Mouse (Mus musculus) liver, embryonic 13.5 days (tissue): Measurements from ENCODE around the gene Igsf3. TPM values are rescaled to one million over a fixed set of nuclear protein-coding genes. Genes with fewer than 3 reads are reported as not detected.
A peak's percentile ranks its signal among the peaks of the same experiment; 100 is the strongest.

ENCODE experiments used
- ATAC-seq: fragments of 200-750 bp; cut with Nextera tagmentation; 2 replicates; pipeline ENCODE4 v1.8.0; 2017; ENCODE audit warnings: low read depth, mild to moderate bottlenecking, moderate number of reproducible peaks, moderate library complexity
- DNase-seq: peaks from one replicate; pipeline ENCODE4 v3.0.0; 2022
- H3K27ac ChIP-seq: fragments of 300-500 bp; sonication (generic); 2 replicates; pipeline ENCODE4 v1.5.1; 2015; ENCODE audit warnings: moderate library complexity, mild to moderate bottlenecking, inconsistent platforms
- H3K27me3 ChIP-seq: fragments of 300-500 bp; sonication (generic); 2 replicates; pipeline ENCODE4 v1.6.1; 2015; ENCODE audit warnings: mild to moderate bottlenecking, inconsistent platforms
- H3K36me3 ChIP-seq: fragments of 300-500 bp; sonication (generic); 2 replicates; pipeline ENCODE4 v1.6.1; 2015; ENCODE audit warnings: mild to moderate bottlenecking, inconsistent platforms
- H3K4me1 ChIP-seq: fragments of 300-500 bp; sonication (generic); replicated peaks from 2 replicates; pipeline ENCODE4 v1.6.1; 2015; ENCODE audit warnings: inconsistent platforms
- H3K4me2 ChIP-seq: fragments of 300-500 bp; sonication (generic); 2 replicates; pipeline ENCODE4 v1.6.1; 2015; ENCODE audit warnings: inconsistent platforms, mild to moderate bottlenecking, moderate library complexity
- H3K4me3 ChIP-seq: fragments of 300-500 bp; sonication (generic); replicated peaks from 2 replicates; pipeline ENCODE4 v1.5.1; 2015; ENCODE audit warnings: mild to moderate bottlenecking, inconsistent platforms
- H3K9ac ChIP-seq: fragments of 300-500 bp; sonication (generic); 2 replicates; pipeline ENCODE4 v1.6.1; 2015; ENCODE audit warnings: mild to moderate bottlenecking, inconsistent platforms
- H3K9me3 ChIP-seq: fragments of 300-500 bp; sonication (generic); replicated peaks from 2 replicates; pipeline ENCODE4 v1.6.1; 2016; ENCODE audit warnings: inconsistent platforms
- WGBS: fragments of 180-500 bp; shearing (Covaris S2); methylation state at CpG from one replicate; pipeline ENCODE4 v1.1.7; 2015; ENCODE audit not compliant: insufficient replicate concordance; 5-methylcytosine and 5-hydroxymethylcytosine counted together
- polyA plus RNA-seq: library from polyadenylated mRNA; unstranded; fragments of >200 nt; fragmentation: Nextera tagmentation; extraction: Ambion mirVana; gene quantifications from 2 replicates; pipeline ENCODE4 v1.2.1, GENCODE M21; 2015

Igsf3 gene
- polyA plus RNA-seq, 1 experiment from 2014 or later, result 6.4 TPM

- DNase-seq (no peak), ATAC-seq (peak; percentile 37)
- Histone ChIP-seq H3K9ac (peak overlapping the region; percentile 84), H3K36me3 (no peaks in the 10 kb centered on the region), H3K4me1 (peaks cover 92% of the 10 kb centered on the region), H3K27me3 (no peaks in the 10 kb centered on the region), H3K4me3 (peak overlapping the region; percentile 80), H3K27ac (peak overlapping the region; percentile 78), H3K9me3 (no peaks in the 10 kb centered on the region), H3K4me2 (peak overlapping the region; percentile 99)
- WGBS, result under 1% methylated on average over 62 of the region's 62 CpGs
Observed at GRCm38 (mm10) chr3:101377256-101378024, 557 bp downstream of the Igsf3 start.

DNA sequence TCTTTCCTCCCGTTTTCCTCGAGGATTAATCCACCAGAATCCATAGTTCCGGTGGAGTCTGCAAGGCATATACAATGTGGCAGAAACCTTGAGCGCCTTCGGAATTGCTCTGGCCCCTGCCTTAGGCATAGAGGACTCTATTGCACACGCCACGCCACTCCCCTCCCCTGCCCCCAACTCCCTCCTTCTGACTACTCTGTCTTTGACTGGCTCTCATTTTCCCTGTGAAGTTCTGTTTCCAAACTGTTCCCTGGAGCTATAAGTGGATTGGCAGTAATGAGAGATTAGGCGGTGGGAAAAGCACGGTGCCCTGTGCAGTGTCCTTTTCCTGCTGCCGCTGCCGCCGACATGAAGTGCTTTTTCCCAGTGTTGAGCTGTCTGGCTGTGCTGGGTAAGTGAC is 1.2 kb downstream of the Igsf3 start:
- DNase-seq (no peak), ATAC-seq (no peak)
- H3K27me3 ChIP-seq, result no peaks in the 10 kb centered on the region
- peak overlapping the region; percentile 48 for H3K27ac ChIP-seq
- H3K36me3 ChIP-seq, result no peaks in the 10 kb centered on the region
- peak overlapping the region; percentile 80 for H3K4me3 ChIP-seq
- peaks cover 85% of the 10 kb centered on the region for H3K4me1 ChIP-seq
- no peaks in the 10 kb centered on the region for H3K9me3 ChIP-seq
- WGBS, result 3% methylated on average over 12 of the region's 12 CpGs
- H3K9ac ChIP-seq, result peak overlapping the region; percentile 84
- H3K4me2 ChIP-seq, result peak overlapping the region; percentile 99

- Histone ChIP-seq H3K9ac (no peak overlapping the region), H3K27me3 (no peaks in the 10 kb centered on the region), H3K4me1 (peaks cover 68% of the 10 kb centered on the region), H3K4me3 (no peak overlapping the region), H3K36me3 (no peaks in the 10 kb centered on the region), H3K9me3 (no peaks in the 10 kb centered on the region), H3K27ac (no peak overlapping the region), H3K4me2 (no peak overlapping the region)
- no peak for DNase-seq
- no peak for ATAC-seq
- WGBS, result 66% methylated on average over 4 of the region's 4 CpGs
Observed at GRCm38 (mm10) chr3:101379789-101380188, 2.9 kb downstream of the Igsf3 start.

GRCm38 (mm10) chr3:101381691-101382090 is 4.8 kb downstream of the Igsf3 start:
- no peaks in the 10 kb centered on the region for H3K36me3 ChIP-seq
- no peaks in the 10 kb centered on the region for H3K9me3 ChIP-seq
- no peak overlapping the region for H3K4me3 ChIP-seq
- H3K4me1 ChIP-seq, result peaks cover 56% of the 10 kb centered on the region
- H3K9ac ChIP-seq, result no peak overlapping the region
- no peaks in the 10 kb centered on the region for H3K27me3 ChIP-seq
- DNase-seq, result no peak
- H3K4me2 ChIP-seq, result no peak overlapping the region
- ATAC-seq, result no peak
- 80% methylated on average over 5 of the region's 5 CpGs for WGBS
- no peak overlapping the region for H3K27ac ChIP-seq

- Histone ChIP-seq H3K27me3 (no peaks in the 10 kb centered on the region), H3K27ac (no peak overlapping the region), H3K9me3 (no peaks in the 10 kb centered on the region), H3K9ac (no peak overlapping the region), H3K36me3 (no peaks in the 10 kb centered on the region), H3K4me3 (no peak overlapping the region), H3K4me2 (no peak overlapping the region), H3K4me1 (peaks cover 48% of the 10 kb centered on the region)
- WGBS, result 80% methylated on average over 4 of the region's 4 CpGs
- ATAC-seq, result no peak
- no peak for DNase-seq
Observed at GRCm38 (mm10) chr3:101382751-101383150, 5.9 kb downstream of the Igsf3 start.

GRCm38 (mm10) chr3:101386430-101387016 is 9.6 kb downstream of the Igsf3 start:
- H3K27ac ChIP-seq, result no peak overlapping the region
- ATAC-seq (no peak), DNase-seq (no peak)
- H3K27me3 ChIP-seq, result no peaks in the 10 kb centered on the region
- WGBS, result 55% methylated on average over 8 of the region's 8 CpGs
- no peak overlapping the region for H3K4me3 ChIP-seq
- peaks cover 25% of the 10 kb centered on the region for H3K4me1 ChIP-seq
- H3K9ac ChIP-seq, result no peak overlapping the region
- H3K9me3 ChIP-seq, result no peaks in the 10 kb centered on the region
- no peak overlapping the region for H3K4me2 ChIP-seq
- no peaks in the 10 kb centered on the region for H3K36me3 ChIP-seq

DNA sequence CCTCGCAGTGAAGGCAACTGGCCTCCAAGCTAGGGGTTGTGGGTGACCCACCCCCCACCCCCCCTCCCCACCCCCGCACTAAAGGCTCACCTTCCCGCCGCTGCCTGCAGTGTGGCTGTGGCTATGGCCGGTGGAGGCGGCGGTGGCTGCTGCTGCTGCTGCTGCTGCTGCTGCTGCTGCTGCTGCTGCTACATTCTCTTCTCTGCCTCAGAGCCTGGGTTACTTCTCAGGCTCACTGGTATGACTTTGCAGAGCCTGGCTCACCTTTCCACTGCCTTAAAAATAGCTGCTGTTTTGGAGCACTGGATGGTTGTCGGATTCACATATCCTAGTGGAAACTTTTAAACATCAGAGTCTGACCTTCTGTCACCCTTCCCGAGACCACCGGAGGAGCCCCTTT is 11.0 kb downstream of the Igsf3 start:
- no peak overlapping the region for H3K4me2 ChIP-seq
- DNase-seq (no peak), ATAC-seq (no peak)
- no peaks in the 10 kb centered on the region for H3K36me3 ChIP-seq
- H3K4me1 ChIP-seq, result peaks cover 21% of the 10 kb centered on the region
- WGBS, result 22% methylated on average over 10 of the region's 10 CpGs
- no peak overlapping the region for H3K4me3 ChIP-seq
- no peak overlapping the region for H3K27ac ChIP-seq
- H3K9me3 ChIP-seq, result no peaks in the 10 kb centered on the region
- no peak overlapping the region for H3K9ac ChIP-seq
- H3K27me3 ChIP-seq, result no peaks in the 10 kb centered on the region

DNA sequence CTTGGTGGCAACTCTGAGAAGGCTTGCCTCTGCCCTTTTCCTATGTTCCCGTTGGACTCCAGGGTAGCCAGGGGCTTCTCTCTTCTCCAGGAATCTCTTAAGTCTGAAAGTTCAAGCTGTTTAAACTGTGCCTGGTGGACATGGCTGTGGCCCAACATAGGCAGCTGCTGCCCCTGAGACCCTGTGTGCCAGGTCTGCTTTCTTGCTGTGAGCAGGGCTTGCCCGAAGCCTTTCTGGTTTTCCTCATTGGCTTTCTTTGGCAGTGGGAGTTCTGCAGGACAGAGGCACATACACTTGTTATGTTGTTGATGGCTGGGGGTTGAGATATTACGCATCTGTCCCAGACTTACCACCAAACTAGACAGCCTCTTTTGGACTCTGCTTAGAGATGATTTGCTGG is 12.7 kb downstream of the Igsf3 start:
- DNase-seq (no peak), ATAC-seq (no peak)
- peaks cover 21% of the 10 kb centered on the region for H3K4me1 ChIP-seq
- H3K36me3 ChIP-seq, result no peaks in the 10 kb centered on the region
- H3K9me3 ChIP-seq, result no peaks in the 10 kb centered on the region
- no peak overlapping the region for H3K27ac ChIP-seq
- H3K4me2 ChIP-seq, result no peak overlapping the region
- no peaks in the 10 kb centered on the region for H3K27me3 ChIP-seq
- no peak overlapping the region for H3K9ac ChIP-seq
- H3K4me3 ChIP-seq, result no peak overlapping the region
- WGBS, result 74% methylated on average over 3 of the region's 3 CpGs

DNA sequence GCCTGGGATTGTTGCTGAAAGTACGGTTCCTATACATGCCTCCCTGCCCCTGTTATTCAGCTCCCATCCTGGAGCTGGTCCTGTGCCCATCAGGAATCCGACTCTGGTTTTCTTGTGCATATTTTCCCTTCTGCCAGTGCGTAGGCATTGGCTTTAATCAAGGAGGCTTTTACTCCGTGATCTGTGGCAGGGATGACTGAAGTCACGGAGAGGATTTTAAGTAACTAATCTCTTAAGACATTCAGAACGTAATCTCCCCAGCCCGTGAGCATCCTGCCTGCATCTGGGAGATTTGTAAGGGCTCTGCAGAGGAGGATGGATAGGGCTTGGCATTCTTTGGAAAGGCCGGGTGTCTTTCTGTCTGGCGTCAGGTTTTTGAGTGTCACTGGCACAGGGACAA is 13.6 kb downstream of the Igsf3 start:
- Histone ChIP-seq H3K4me2 (no peak overlapping the region), H3K4me1 (peaks cover 23% of the 10 kb centered on the region), H3K4me3 (no peak overlapping the region), H3K36me3 (no peaks in the 10 kb centered on the region), H3K27ac (no peak overlapping the region), H3K9ac (no peak overlapping the region), H3K9me3 (no peaks in the 10 kb centered on the region), H3K27me3 (no peaks in the 10 kb centered on the region)
- ATAC-seq, result no peak
- no peak for DNase-seq
- 71% methylated on average over 9 of the region's 9 CpGs for WGBS

- no peak for ATAC-seq
- H3K4me2 ChIP-seq, result no peak overlapping the region
- H3K9me3 ChIP-seq, result no peaks in the 10 kb centered on the region
- no peak overlapping the region for H3K27ac ChIP-seq
- H3K9ac ChIP-seq, result no peak overlapping the region
- H3K4me3 ChIP-seq, result no peak overlapping the region
- no peaks in the 10 kb centered on the region for H3K27me3 ChIP-seq
- no peak for DNase-seq
- 84% methylated on average over 6 of the region's 6 CpGs for WGBS
- no peaks in the 10 kb centered on the region for H3K36me3 ChIP-seq
- peaks cover 28% of the 10 kb centered on the region for H3K4me1 ChIP-seq
Observed at GRCm38 (mm10) chr3:101391991-101392390, 15.1 kb downstream of the Igsf3 start.

GRCm38 (mm10) chr3:101393103-101393644 is 16.3 kb downstream of the Igsf3 start:
- 72% methylated on average over 6 of the region's 6 CpGs for WGBS
- no peak for DNase-seq

More at GRCm38 (mm10) chr3:101393103-101393644, 16.3 kb downstream of the Igsf3 start:
- no peak for ATAC-seq
- H3K4me1 ChIP-seq, result peaks cover 32% of the 10 kb centered on the region
- no peaks in the 10 kb centered on the region for H3K36me3 ChIP-seq
- no peak overlapping the region for H3K4me3 ChIP-seq
- H3K27ac ChIP-seq, result no peak overlapping the region
- no peak overlapping the region for H3K9ac ChIP-seq
- no peaks in the 10 kb centered on the region for H3K9me3 ChIP-seq
- H3K27me3 ChIP-seq, result no peaks in the 10 kb centered on the region
- no peak overlapping the region for H3K4me2 ChIP-seq
